Mouse (Mus musculus): ENCODE data around the gene Hnrnpa3.
A peak's percentile ranks its signal among the peaks of the same experiment; 100 is the strongest.
"Not testable (repeated sequence)": the region's sequence is repeated elsewhere in the genome, so short reads cannot be mapped to it uniquely, and the experiment has no call there.

Gene Hnrnpa3

DNA sequence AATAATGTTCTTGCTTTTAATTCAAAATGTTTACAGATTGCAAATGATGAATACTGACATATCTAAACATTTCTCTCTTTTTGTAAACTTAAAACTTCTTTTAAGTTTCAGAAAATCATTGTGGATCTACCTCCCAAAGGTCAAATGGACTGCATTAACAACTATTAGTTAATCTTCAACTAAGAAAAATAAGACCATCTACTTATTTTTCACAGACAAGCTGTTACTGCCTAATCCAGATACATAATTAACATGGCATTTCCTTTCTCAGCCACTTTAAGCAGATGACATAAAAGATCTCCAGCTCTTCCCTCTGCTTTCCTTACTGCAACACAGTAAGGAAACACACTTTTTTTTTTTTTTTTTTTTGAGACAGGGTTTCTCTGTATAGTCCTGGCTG is 21.7 kb upstream of the Hnrnpa3 start:
- DNase-seq = no peak

GRCm38 (mm10) chr2:75637822-75638221 is 21.2 kb upstream of the Hnrnpa3 start:
- DNase-seq = not testable (repeated sequence)

DNA sequence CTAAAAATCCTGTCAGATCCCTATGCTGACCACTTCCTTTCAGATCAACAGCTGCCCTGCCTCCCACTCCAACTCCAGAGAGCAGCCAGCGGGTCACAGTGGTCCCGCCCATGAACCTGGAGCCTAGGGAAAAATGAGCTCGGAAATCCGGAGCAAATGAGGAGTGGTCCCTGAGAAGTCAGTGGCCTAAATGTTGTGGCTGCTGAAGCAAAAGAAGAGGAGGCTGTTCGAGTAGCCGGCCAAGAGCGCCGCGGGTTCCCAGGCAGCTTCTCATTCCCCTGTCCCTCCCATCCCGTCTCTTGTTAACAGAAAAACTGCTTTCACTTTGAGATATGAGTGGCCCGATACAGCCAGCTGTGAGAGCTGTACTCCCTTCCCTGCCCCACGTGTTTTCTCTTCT is 19.5 kb upstream of the Hnrnpa3 start:
- DNase-seq = not testable (repeated sequence)

- not testable (repeated sequence) for DNase-seq
Measured at GRCm38 (mm10) chr2:75642312-75642711, 16.7 kb upstream of the Hnrnpa3 start.

DNA sequence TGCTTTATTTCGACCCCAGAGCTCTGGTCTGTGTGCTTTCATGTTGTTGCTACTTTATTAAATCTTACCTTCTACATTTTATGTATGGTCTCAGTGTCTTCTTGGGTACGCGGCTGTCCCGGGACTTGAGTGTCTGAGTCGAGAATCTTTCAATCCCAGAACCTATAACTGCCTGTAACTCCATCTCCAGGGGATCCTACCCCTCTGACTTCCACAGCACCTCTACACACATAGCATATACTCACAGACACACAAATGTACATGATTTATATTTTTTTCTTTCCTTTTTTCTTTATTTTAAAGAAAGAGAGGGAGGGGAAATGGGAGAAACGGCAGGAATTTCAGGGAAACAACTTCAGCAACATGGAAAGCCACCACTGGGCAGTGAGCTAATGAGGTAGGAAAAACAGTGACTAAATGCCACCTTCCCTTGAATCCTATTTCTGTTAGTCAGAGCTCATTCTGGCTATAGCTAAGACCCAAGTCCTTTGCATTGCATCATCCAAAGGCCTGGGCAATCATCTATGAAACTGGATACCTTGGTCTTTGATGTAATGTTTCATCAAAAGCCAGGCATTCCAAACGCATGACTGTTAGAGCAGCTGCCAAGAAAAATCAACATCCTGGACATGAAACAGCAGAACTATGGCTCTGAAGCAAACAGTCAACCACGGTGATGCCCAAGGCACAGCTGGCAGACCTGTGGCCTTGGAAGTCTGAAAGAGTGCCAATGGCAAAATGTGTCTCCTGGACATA is 16.1 kb upstream of the Hnrnpa3 start:
- no peak for DNase-seq

DNA sequence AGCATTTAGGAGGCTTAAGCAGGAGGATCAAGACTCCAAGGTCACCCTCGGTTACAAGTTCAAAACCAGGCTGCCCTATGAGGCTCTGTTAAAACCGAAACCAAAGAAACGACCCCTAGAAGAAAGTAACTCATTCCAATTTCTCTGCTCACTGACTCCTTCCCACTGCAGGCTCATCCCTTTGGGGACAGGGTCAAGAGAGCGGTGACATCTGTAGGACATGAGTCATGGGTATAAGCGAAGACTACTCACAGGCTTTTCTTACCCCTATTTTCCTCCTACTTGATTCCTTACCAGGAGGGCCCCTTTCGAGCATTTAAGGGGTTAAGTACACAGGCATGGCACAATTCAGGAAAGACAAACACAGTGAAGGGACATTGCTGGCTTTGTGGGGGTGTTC is 15.1 kb upstream of the Hnrnpa3 start:
- DNase-seq = no peak

GRCm38 (mm10) chr2:75645251-75645650 is 13.8 kb upstream of the Hnrnpa3 start:
- no peak for DNase-seq

- no peak for DNase-seq
Measured at GRCm38 (mm10) chr2:75650437-75650836, 8.6 kb upstream of the Hnrnpa3 start.

- DNase-seq = no peak
Measured at GRCm38 (mm10) chr2:75653150-75653549, 5.9 kb upstream of the Hnrnpa3 start.

DNA sequence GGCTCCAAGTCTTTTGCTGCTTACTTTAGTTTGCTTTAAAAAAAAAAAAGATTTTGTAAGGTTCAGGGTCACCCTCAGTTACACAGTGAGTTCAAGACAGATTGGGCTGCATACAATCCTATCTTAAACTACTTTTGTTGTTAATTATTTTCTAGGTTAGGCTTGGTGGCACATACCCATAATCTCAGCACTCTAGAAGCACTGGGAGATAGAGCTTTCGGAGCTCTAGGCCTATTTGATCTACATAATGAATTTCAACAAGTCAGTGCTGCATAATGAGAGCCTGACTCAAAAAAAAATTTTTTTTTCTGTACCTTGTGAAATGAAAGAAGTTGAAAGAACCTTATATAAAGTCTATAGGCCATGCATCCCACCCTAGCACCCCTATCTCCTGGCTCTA is 4.4 kb upstream of the Hnrnpa3 start:
- no peak for DNase-seq

DNA sequence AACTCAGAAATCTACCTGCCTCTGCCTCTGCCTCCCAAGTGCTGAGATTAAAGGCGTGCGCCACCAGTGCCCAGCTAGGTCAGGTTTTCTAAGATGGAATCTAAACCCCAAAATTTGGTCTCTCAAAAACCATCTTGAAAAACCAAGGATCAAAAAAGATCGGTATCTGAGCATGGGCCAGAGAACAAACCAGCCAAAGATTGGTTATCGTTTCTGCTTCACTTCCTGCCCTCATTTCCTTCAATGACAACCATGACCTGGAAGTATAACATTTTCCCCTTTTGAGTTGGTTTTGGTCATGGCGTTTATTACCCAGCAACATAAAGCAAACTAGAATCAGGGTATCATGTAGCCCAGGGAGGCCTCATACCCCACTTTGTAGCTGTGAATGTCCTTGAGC is 2.1 kb upstream of the Hnrnpa3 start:
- DNase-seq = no peak

- DNase-seq = peak; percentile 49
Measured at GRCm38 (mm10) chr2:75657907-75658691, 962 bp upstream of the Hnrnpa3 start.

- peak; percentile 89 for DNase-seq
Measured at GRCm38 (mm10) chr2:75659629-75659960, 534 bp downstream of the Hnrnpa3 start.

DNA sequence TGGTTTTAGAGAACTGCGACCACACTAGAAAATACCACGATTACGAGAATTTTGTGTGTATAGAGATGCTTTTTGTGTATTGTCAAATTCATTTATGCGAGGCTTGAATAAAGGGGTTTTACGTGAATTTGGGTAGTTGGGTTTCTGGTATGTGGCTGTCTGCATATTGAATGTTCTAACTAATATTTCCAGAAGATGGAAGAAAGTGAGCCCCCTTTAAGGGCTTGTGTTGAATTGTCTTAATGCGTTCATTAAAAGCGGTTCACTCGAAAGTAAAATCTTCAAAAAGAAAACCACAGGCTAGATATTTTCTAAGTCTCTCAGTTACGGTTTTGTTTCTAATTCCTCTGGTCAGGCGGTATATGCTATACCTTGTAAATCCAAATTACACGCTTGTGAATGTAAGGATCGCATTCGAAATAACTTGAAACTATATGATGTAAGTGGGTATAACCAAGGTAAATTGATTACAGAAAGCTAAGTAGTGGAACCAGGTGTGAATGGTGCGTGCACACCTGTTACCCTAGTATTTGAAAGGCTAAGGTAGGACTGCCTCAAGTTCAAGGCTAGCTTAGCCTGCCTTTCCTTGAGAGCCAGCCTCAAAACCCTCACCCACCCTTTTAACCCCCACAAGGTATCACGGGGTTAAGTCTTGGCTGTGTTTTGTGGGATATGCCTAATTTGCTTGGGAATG is 1.3 kb downstream of the Hnrnpa3 start:
- peak; percentile 42 for DNase-seq

GRCm38 (mm10) chr2:75661106-75661505 is 2.0 kb downstream of the Hnrnpa3 start:
- DNase-seq = no peak

GRCm38 (mm10) chr2:75669491-75670445 is 10.7 kb downstream of the Hnrnpa3 start:
- no peak for DNase-seq

- no peak for DNase-seq
Measured at GRCm38 (mm10) chr2:75670446-75671336, 11.6 kb downstream of the Hnrnpa3 start.

DNA sequence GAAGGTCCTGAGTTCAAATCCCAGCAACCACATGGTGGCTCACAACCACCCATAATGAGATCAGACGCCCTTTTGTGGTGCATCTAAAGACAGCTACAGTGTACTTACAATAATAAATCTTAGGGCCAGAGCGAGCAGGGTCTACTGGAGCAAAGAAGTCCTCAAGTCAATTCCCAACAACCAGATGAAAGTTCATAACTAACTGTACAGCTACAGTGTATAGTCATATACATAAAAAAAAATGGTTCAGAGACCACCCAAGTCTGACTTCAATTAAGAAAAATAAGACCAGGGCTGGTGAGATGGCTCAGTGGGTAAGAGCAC is 12.2 kb downstream of the Hnrnpa3 start:
- DNase-seq = no peak

DNA sequence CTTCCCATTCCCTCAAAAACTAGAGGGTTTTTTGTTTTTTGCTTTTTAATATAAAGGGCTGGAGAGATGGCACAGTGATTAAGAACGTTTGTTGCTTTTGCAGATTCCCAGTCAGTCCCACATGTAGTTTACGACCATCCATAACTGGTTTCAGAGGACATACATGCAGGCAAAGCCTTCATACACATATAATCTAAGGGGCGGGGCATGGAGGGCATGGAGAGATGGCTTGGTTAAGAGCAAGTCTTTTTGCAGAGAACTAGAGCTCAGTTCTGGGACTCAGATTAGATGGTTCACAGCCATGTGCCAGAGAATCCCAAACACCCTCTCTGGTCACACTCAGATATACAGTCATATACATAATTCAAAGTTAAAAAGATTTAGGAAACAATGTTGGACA is 13.5 kb downstream of the Hnrnpa3 start:
- DNase-seq = no peak

DNA sequence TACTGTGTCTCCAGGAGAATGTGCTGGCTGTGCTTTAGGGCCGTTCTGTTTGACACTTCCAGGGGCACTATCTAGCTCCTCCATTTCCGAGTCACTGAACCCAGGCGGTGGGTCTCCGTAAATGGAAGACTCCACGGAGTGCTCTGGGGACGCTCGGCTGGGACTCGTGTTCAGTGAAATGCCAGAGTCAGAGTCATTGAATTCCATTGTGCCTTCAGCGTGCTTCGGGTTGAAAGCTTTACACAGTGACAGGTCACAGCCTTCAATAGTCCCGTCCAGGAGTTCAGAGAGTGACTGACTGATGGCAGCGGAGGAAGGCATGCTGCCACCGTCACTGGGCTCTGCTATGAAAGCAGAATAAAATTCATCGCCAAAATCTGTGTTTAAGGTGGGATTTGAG is 17.5 kb downstream of the Hnrnpa3 start:
- no peak for DNase-seq

- no peak for DNase-seq
Measured at GRCm38 (mm10) chr2:75679947-75680346, 20.9 kb downstream of the Hnrnpa3 start.

DNA sequence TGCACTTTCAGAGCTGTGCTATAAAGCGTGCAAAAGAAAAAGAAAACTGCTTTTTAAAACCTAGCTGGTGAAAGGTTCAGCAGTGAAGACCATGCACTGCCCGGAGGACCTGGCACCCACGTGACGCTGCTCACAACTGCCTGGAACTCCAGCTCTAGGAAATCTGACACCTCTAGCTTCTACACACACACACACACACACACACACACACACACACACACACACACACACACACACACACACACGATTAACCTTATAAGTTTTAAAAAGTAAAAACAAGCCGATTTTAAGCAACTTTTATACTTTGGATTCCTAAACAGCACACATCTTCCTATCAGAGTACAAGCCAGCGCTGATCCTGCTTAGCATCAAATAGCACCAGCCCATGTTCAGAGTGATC is 22.4 kb downstream of the Hnrnpa3 start:
- DNase-seq = no peak
